9 mouse cellular contexts compared by ENCODE assay signal in genomic region chr3:52634353-52634752, GRCm38 (mm10).
DNase-seq lines count a peak whose midpoint lies in the region; ATAC-seq lines count a peak whose summit lies in the region.
"Had no signal": no experiment of that assay in that cellular context is flagged by ENCODE, and none has a peak within 500 bp of the region (broad histone marks: within the 10 kb centered on the region; RNA-seq: fewer than 3 reads in every experiment).

No protein-coding gene starts in this region.

- peak; percentile 79 for ATAC-seq in heart, embryonic 15.5 days (replicated peaks; ENCODE audit: insufficient number of reproducible peaks, insufficient read depth, low FRiP score, low read depth)
- no peak for ATAC-seq in erythroid progenitor cell, adult 5-6 weeks (replicated peaks; ENCODE audit: low FRiP score, poor library complexity, severe bottlenecking)

- 43% methylated on average over 6 of the region's 6 CpGs for WGBS in heart, embryonic 15.5 days

- H3K9ac ChIP-seq in heart, embryonic 15.5 days, result no peak overlapping the region
- H3K9ac ChIP-seq: neural tube, embryonic 12.5 days had no signal

- no peak overlapping the region for H3K4me3 ChIP-seq in heart, embryonic 15.5 days
- H3K4me3 ChIP-seq: neural tube, embryonic 12.5 days had no signal

- H3K27me3 ChIP-seq in heart, embryonic 15.5 days, result no peaks in the 10 kb centered on the region
- H3K27me3 ChIP-seq: neural tube, embryonic 12.5 days had no signal

- H3K4me1 ChIP-seq in heart, embryonic 15.5 days (replicated peaks), result peaks cover 12% of the 10 kb centered on the region; the same call in 1 of the 2 replicates

- no peaks in the 10 kb centered on the region for H3K9me3 ChIP-seq in heart, embryonic 15.5 days (replicated peaks)
- H3K9me3 ChIP-seq: neural tube, embryonic 12.5 days had no signal

- peak; percentile 26 for DNase-seq in kidney, adult 8-10 months
- DNase-seq in kidney, adult 18-20 months, result no peak
- DNase-seq in lung, postnatal 10 days, result peak; percentile 59
- peak; percentile 79 for DNase-seq in thymus, postnatal 0 days (ENCODE audit: low spot score)
- no peak for DNase-seq in frontal cortex, adult 2 months (ENCODE audit: extremely low spot score in 1 of 2, low spot score in 1 of 2)
- DNase-seq in right cerebral cortex, postnatal 14 days, result no peak

- H3K4me2 ChIP-seq in heart, embryonic 15.5 days, result no peak overlapping the region
- H3K4me2 ChIP-seq: neural tube, embryonic 12.5 days had no signal

- no peaks in the 10 kb centered on the region for H3K36me3 ChIP-seq in heart, embryonic 15.5 days
- H3K36me3 ChIP-seq: neural tube, embryonic 12.5 days had no signal

- no peak overlapping the region for H3K27ac ChIP-seq in heart, embryonic 15.5 days
- H3K27ac ChIP-seq: neural tube, embryonic 12.5 days had no signal

Comparison
In these comparisons a context has a peak if more than half of its experiments do, and no peak if none do; other contexts are left out.
1. DNase-seq: peak in kidney, adult 8-10 months (2 of 2), lung, postnatal 10 days (single experiment) and thymus, postnatal 0 days (single experiment); none in kidney, adult 18-20 months (single experiment), frontal cortex, adult 2 months (0 of 2) and right cerebral cortex, postnatal 14 days (single experiment).